Mouse (Mus musculus) midbrain, embryonic 12.5 days (tissue): ENCODE data around the gene Prkag2. TPM values are rescaled to one million over a fixed set of nuclear protein-coding genes. Genes with fewer than 3 reads are reported as not detected.
"Not testable (repeated sequence)": the region's sequence is repeated elsewhere in the genome, so short reads cannot be mapped to it uniquely, and the experiment has no call there.

Source experiments
- ATAC-seq: fragments of 200-750 bp; cut with Nextera tagmentation; 2 replicates; pipeline ENCODE4 v1.8.0; 2017; ENCODE audit warnings: low read depth, moderate TSS enrichment, moderate library complexity; ENCODE audit not compliant: low FRiP score
- H3K27ac ChIP-seq: fragments of 300-500 bp; sonication (generic); replicated peaks from 2 replicates; pipeline ENCODE4 v1.5.1; 2016; ENCODE audit warnings: mild to moderate bottlenecking
- H3K27me3 ChIP-seq: fragments of 300-500 bp; sonication (generic); 2 replicates; pipeline ENCODE4 v1.6.1; 2016; ENCODE audit warnings: mild to moderate bottlenecking
- H3K36me3 ChIP-seq: fragments of 300-500 bp; sonication (generic); 2 replicates; pipeline ENCODE4 v1.6.1; 2016
- H3K4me1 ChIP-seq: fragments of 300-500 bp; sonication (generic); 2 replicates; pipeline ENCODE4 v1.6.1; 2016
- H3K4me2 ChIP-seq: fragments of 300-500 bp; sonication (generic); replicated peaks from 2 replicates; pipeline ENCODE4 v1.6.1; 2016; ENCODE audit warnings: mild to moderate bottlenecking, moderate library complexity
- H3K4me3 ChIP-seq: fragments of 300-500 bp; sonication (generic); 2 replicates; pipeline ENCODE4 v1.5.1; 2016; ENCODE audit warnings: mild to moderate bottlenecking
- H3K9ac ChIP-seq: fragments of 300-500 bp; sonication (generic); replicated peaks from 2 replicates; pipeline ENCODE4 v1.6.1; 2016; ENCODE audit warnings: mild to moderate bottlenecking, moderate library complexity
- H3K9me3 ChIP-seq: fragments of 300-500 bp; sonication (generic); 2 replicates; pipeline ENCODE4 v1.6.1; 2016; ENCODE audit warnings: mild to moderate bottlenecking
- WGBS: fragments of 180-500 bp; shearing (Covaris S2); methylation state at CpG from one replicate; pipeline ENCODE4 v1.1.7; 2016; 5-methylcytosine and 5-hydroxymethylcytosine counted together
- polyA plus RNA-seq: library from polyadenylated mRNA; unstranded; fragments of >200 nt; fragmentation: Nextera tagmentation; extraction: Ambion mirVana; gene quantifications from 2 replicates; pipeline ENCODE4 v1.2.1, GENCODE M21; 2016

Prkag2 gene
- polyA plus RNA-seq, 1 experiment from 2014 or later, result 56.2 TPM

- no peak overlapping the region for H3K27ac ChIP-seq
- H3K4me1 ChIP-seq, result no peaks in the 10 kb centered on the region
- no peaks in the 10 kb centered on the region for H3K36me3 ChIP-seq
- H3K9me3 ChIP-seq, result no peaks in the 10 kb centered on the region
- H3K27me3 ChIP-seq, result no peaks in the 10 kb centered on the region
- no peak overlapping the region for H3K4me2 ChIP-seq
- no peak overlapping the region for H3K4me3 ChIP-seq
- no peak for ATAC-seq
- H3K9ac ChIP-seq, result no peak overlapping the region
- WGBS, result 66% methylated on average over 6 of the region's 7 CpGs
Observed at GRCm38 (mm10) chr5:25083816-25084215, 16.6 kb downstream of the Prkag2 start.

DNA sequence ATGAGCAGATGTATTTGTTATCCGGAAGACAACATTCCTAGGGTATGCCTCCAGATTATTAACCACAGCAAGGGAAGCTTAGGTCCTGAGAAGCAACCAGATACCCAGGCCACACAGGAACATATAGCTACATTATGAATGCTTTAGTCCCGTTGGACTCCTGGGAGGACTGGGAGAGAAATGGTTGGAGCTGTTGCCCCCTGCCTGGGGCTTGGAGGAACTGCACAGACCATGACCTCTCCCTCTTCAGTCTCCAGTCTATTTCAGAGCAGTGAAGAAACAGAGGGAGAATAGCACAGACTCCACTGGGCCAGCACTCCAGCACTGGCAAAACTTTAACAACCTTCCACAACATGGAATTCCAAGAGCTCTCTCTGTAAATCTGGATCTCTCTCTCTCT, 17.9 kb downstream of the Prkag2 start:
- Histone ChIP-seq H3K9me3 (no peaks in the 10 kb centered on the region), H3K4me3 (no peak overlapping the region), H3K9ac (no peak overlapping the region), H3K36me3 (no peaks in the 10 kb centered on the region), H3K27ac (no peak overlapping the region), H3K4me1 (no peaks in the 10 kb centered on the region), H3K4me2 (no peak overlapping the region), H3K27me3 (no peaks in the 10 kb centered on the region)
- WGBS, result 49% methylated on average over 2 of the region's 2 CpGs
- ATAC-seq, result no peak

DNA sequence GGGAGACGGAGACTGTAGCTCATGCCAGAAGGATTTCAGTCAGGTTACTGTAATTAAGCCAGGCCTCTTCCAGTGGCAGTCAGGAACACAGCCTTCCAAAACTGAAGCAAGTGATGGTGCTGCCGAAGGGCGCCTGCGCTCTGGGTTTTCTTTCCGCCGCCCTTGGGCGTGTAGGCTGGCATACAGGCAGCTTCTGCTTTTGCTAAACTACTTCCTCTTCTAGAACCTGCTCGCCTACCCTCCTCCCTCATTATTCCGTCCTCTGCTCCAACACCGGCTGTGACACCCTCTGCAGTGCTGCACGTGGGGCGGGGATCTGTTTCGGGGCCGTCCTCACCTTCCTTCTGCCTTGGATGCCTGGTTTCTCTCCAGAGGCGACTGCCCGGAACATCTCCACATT, 18.9 kb downstream of the Prkag2 start:
- ATAC-seq, result no peak
- Histone ChIP-seq H3K4me2 (no peak overlapping the region), H3K9me3 (no peaks in the 10 kb centered on the region), H3K9ac (no peak overlapping the region), H3K4me1 (no peaks in the 10 kb centered on the region), H3K27me3 (no peaks in the 10 kb centered on the region), H3K36me3 (no peaks in the 10 kb centered on the region), H3K27ac (no peak overlapping the region), H3K4me3 (no peak overlapping the region)
- 80% methylated on average over 16 of the region's 16 CpGs for WGBS

DNA sequence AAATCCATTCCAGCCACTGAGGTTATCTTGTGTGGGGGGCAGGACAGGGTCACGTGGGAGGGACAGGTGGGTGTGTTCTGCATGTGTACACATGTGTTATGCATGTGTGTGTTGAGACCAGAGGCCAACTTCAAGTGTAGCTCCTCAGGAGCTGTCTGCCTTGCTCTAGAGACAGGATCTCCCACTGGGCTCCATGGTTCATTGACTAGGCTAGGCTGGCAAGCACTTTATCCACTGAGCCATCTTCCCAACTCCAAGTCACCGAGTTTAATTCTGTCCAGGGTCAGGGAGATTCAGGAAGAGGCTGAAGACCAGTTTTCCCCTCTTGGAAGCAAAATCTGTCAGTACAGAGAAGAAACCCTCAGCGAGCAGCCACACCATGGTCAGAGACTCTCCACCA, 19.4 kb downstream of the Prkag2 start:
- H3K36me3 ChIP-seq, result no peaks in the 10 kb centered on the region
- no peaks in the 10 kb centered on the region for H3K9me3 ChIP-seq
- H3K4me3 ChIP-seq, result no peak overlapping the region
- no peak overlapping the region for H3K27ac ChIP-seq
- no peak overlapping the region for H3K9ac ChIP-seq
- no peaks in the 10 kb centered on the region for H3K27me3 ChIP-seq
- 78% methylated on average over 3 of the region's 3 CpGs for WGBS
- no peak overlapping the region for H3K4me2 ChIP-seq
- H3K4me1 ChIP-seq, result no peaks in the 10 kb centered on the region
- no peak for ATAC-seq

DNA sequence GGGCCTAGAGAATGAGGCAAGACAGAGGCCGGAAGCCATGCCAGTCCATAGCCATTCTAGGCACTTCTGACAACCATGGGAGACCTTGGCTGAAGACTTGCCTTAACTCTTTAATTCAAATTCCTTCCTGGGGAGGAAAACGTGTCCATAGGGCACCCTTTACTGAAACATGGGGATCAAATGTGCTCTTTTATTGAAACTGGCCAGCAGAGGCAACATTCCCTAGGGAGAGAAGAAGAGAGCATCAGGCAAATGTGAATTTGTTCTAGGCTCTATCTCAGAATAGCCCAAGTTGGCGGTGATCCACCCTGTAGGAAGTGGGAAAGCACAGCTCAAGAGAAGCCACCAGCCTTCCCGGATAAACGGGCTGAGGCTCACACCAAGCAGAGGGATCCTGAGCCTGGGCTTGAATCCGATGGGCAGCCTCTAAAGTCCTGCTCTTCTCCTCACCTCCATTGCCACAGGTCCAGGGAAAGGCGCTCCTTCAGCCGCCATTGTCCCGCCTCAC, 19.9 kb downstream of the Prkag2 start:
- no peaks in the 10 kb centered on the region for H3K36me3 ChIP-seq
- no peaks in the 10 kb centered on the region for H3K27me3 ChIP-seq
- WGBS, result 92% methylated on average over 9 of the region's 9 CpGs
- H3K9ac ChIP-seq, result no peak overlapping the region
- no peaks in the 10 kb centered on the region for H3K4me1 ChIP-seq
- H3K27ac ChIP-seq, result no peak overlapping the region
- no peaks in the 10 kb centered on the region for H3K9me3 ChIP-seq
- ATAC-seq, result no peak
- H3K4me3 ChIP-seq, result no peak overlapping the region
- H3K4me2 ChIP-seq, result no peak overlapping the region

DNA sequence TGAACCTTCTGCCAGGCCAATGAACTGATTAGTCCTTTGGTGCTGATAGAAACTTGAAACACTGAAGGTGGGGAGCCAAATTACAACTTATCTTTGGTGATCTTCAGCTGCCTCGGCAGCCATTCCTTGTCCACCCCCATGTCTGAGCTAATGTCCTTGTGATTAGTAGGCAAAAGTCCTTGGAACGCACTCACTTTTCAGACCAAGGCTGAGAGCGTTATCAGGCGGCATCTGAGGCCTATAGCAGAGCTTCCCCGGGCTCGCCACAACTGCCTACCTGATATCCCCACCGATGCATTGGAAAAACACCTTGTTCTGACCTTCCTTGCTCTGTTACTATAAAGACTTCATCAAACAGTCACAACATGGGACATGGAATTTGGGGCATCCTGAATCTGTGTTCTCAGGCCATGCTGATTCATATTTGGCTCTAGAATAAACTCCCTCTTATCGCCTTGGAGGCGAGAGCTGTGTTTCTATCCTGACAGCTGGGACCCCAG, 20.6 kb downstream of the Prkag2 start:
- Histone ChIP-seq H3K4me1 (no peaks in the 10 kb centered on the region), H3K4me3 (no peak overlapping the region), H3K27me3 (no peaks in the 10 kb centered on the region), H3K27ac (no peak overlapping the region), H3K36me3 (no peaks in the 10 kb centered on the region), H3K4me2 (no peak overlapping the region), H3K9ac (no peak overlapping the region), H3K9me3 (no peaks in the 10 kb centered on the region)
- ATAC-seq, result no peak
- 94% methylated on average over 9 of the region's 9 CpGs for WGBS

DNA sequence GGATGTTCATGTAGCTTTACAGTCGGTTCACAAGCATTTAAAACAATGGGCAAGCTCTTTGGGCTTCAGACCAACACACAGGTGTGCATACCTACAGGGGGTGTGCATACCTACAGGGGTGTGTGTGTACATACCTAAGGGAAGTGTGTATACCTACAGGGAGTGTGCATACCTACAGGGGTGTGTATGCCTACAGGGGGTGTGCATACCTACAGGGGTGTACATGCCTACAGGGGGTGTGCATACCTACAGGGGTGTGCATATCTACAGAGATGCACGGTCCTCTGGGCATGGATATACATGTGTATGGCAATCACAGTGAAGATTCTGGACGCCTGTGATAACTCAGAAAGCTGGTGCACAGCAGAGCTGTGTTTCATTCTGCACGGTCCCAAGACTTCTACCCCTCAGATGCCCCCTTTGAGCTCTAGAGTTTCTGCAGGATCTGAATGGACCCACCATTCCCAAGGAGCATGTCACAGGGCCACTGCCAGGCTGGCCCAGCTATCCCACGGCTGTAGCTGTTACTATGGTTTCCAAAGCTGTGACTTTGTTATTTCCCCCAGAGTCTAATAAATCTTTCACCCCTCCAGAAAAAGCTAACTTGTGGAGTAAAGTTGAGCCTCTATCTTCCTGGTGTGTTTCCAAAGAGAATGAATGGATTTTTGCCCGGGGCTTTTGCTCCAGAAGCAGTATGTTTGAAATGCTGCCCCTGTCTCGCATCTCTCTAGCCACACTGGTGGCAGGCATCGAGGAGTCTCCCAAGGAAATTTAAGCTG, 22.4 kb downstream of the Prkag2 start:
- H3K36me3 ChIP-seq, result no peaks in the 10 kb centered on the region
- no peaks in the 10 kb centered on the region for H3K4me1 ChIP-seq
- H3K27ac ChIP-seq, result no peak overlapping the region
- no peaks in the 10 kb centered on the region for H3K27me3 ChIP-seq
- H3K4me3 ChIP-seq, result no peak overlapping the region
- H3K9me3 ChIP-seq, result no peaks in the 10 kb centered on the region
- ATAC-seq, result no peak
- H3K9ac ChIP-seq, result no peak overlapping the region
- H3K4me2 ChIP-seq, result no peak overlapping the region
- WGBS, result 64% methylated on average over 8 of the region's 8 CpGs

DNA sequence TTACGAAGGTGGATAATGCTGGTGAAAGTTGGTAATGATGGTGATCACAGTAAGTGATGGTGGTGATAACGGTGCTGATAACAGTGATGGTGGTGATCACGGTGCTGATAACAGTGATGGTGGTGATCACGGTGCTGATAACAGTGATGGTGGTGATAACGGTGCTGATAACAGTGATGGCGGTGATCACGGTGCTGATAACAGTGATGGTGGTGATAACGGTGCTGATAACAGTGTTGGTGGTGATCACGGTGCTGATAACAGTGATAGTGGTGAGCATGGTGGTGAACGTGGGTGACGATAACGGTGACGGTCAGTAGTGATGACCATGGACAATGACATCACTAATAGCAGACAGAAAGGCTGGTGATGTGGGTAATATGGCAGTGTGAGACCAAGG, 23.2 kb downstream of the Prkag2 start:
- not testable (repeated sequence) for H3K27ac ChIP-seq, H3K36me3 ChIP-seq, H3K9me3 ChIP-seq, H3K9ac ChIP-seq, H3K27me3 ChIP-seq, H3K4me2 ChIP-seq, H3K4me1 ChIP-seq, H3K4me3 ChIP-seq, ATAC-seq
- 96% methylated on average over 13 of the region's 13 CpGs for WGBS

DNA sequence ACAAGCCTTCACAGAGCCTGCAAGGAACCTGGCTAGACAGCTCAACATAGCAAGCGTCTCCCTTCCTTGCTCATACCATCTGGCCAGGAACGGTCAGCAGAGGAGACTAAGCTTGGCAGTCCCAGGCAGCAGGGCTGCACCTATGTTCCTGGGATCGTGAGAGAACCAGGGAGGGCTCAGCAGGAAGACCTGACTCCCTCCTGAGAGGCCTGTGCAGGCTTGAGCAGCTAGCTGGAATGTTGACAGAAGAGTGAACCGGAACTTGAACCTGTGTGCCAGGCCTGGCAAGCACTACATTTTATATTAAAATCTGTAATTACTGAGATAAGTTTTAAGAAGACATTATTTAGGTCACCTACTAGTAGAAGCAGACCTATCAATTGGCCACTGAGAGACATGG, 24.8 kb downstream of the Prkag2 start:
- H3K9ac ChIP-seq, result no peak overlapping the region
- H3K27me3 ChIP-seq, result no peaks in the 10 kb centered on the region
- no peak overlapping the region for H3K4me2 ChIP-seq
- H3K27ac ChIP-seq, result no peak overlapping the region
- H3K4me3 ChIP-seq, result no peak overlapping the region
- WGBS, result 77% methylated on average over 4 of the region's 4 CpGs
- no peaks in the 10 kb centered on the region for H3K36me3 ChIP-seq
- no peaks in the 10 kb centered on the region for H3K4me1 ChIP-seq
- no peaks in the 10 kb centered on the region for H3K9me3 ChIP-seq
- no peak for ATAC-seq

DNA sequence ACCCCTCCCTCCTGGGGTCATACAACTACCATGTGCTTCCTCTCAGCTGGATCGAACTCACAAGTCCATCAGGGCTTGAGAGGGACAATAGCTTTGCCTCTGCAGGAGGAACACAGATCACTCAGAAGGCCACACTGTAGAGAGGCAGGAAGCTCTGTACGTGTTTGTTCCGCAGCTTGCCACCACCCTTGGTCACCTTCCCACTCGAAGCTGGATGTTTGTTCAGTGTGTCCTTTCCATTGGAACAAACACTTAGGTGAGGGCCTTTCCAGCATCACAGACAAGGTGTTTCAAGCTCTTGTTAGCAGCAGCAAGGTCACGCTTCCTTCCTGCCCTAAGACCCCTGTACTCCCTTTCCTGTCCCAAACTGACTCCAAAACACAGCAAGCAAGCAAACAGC, 30.6 kb downstream of the Prkag2 start:
- H3K4me3 ChIP-seq, result no peak overlapping the region
- 87% methylated on average over 5 of the region's 5 CpGs for WGBS
- H3K4me1 ChIP-seq, result 0 out of 2 replicates have a peak, but pooled peaks cover under 1% of the 10 kb centered on the region
- H3K9ac ChIP-seq, result no peak overlapping the region
- H3K27me3 ChIP-seq, result no peaks in the 10 kb centered on the region
- ATAC-seq, result no peak
- no peak overlapping the region for H3K4me2 ChIP-seq
- H3K27ac ChIP-seq, result no peak overlapping the region
- no peaks in the 10 kb centered on the region for H3K9me3 ChIP-seq
- H3K36me3 ChIP-seq, result no peaks in the 10 kb centered on the region

DNA sequence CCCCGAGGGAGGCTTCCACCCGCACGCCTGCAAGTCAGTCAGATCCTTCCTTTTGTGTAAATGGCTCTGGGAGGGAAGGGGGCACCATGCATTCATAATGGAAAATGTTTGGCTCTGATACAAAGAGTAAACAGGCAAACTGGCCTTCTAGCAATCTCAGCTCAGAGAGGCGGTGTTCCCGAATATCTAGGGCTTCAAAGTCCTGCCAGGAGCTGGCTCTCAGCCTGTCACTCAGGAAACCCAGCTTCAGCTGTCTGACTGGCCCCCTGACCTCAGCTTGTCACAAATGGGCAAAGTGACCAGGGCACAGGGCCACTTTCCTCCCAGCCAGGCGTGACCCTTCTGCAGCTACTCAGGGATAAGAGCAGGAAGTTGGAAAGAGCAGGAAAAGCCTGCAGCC, 33.3 kb downstream of the Prkag2 start:
- Histone ChIP-seq H3K36me3 (no peaks in the 10 kb centered on the region), H3K27me3 (0 out of 2 replicates have a peak, but pooled peaks cover 2% of the 10 kb centered on the region), H3K4me2 (no peak overlapping the region), H3K9ac (no peak overlapping the region), H3K9me3 (no peaks in the 10 kb centered on the region), H3K27ac (no peak overlapping the region), H3K4me3 (no peak overlapping the region), H3K4me1 (peaks cover 8% of the 10 kb centered on the region; the same call in 1 of the 2 replicates)
- no peak for ATAC-seq
- 70% methylated on average over 6 of the region's 6 CpGs for WGBS

DNA sequence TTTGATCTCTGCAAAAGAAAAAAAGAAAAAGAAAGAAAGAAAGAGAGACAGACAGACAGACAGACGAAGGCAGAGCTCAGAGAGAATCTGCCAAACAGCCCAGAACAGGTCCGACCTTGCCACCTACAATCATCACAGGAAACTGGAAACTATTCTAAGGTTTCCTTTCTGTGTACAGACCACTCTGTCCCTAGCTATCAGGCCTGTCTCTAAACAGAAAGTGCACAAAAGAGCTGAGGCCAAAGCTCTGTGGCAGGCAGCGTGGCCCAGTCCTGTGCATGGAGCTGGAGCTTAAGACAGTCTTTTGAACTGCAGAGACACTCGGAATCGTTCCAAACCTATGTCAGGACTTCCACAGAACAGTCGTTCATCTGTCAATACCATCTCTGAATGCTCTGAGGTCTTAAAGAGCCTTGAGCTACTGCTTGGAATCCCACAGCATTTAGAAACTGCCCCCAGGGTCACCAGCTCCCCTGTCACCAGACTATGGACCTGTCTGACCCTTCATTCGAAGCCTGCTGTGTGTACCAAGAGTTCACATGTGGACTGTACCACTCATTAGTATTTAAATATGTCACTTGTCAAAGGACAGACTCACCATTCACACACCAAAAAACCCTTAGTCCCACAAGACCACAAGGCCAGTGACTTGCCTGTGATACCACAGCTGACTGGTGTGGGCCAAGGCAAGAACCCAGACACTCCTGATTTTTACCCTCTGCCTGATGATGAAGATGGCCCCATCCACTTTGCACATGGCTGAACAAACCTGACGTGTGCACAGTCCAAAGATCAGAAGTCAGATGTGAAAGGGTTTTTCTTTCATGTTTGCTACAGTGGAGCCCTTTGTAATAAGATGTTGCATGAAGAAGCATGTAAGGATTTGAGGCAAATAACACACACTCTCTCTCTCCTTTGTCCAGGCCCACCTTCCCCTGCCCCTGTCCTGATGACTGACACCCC, 35.9 kb downstream of the Prkag2 start:
- no peaks in the 10 kb centered on the region for H3K36me3 ChIP-seq
- H3K27ac ChIP-seq, result no peak overlapping the region
- 58% methylated on average over 8 of the region's 8 CpGs for WGBS
- H3K4me3 ChIP-seq, result no peak overlapping the region
- H3K4me1 ChIP-seq, result peaks cover 21% of the 10 kb centered on the region
- H3K4me2 ChIP-seq, result no peak overlapping the region
- no peak for ATAC-seq
- H3K9me3 ChIP-seq, result no peaks in the 10 kb centered on the region
- no peak overlapping the region for H3K9ac ChIP-seq
- H3K27me3 ChIP-seq, result peaks cover 19% of the 10 kb centered on the region; the same call in 1 of the 2 replicates
